Mouse (Mus musculus): ENCODE results near the gene Rbm34. TPM values are rescaled to one million over a fixed set of nuclear protein-coding genes. Genes with fewer than 3 reads are reported as not detected.

Gene Rbm34
- polyA plus RNA-seq, 1 experiment from 2014 or later, result 25.0 TPM

GRCm38 (mm10) chr8:126913241-126914106 is 57.4 kb downstream of the Rbm34 start:
- no peaks in the 10 kb centered on the region for H3K36me3 ChIP-seq
- peaks cover 52% of the 10 kb centered on the region for H3K4me1 ChIP-seq
- no peak overlapping the region; the same call in none of the 2 replicates for H3K27ac ChIP-seq
- no peaks in the 10 kb centered on the region for H3K9me3 ChIP-seq
- no peak for DNase-seq (ENCODE audit: low spot score)
- H3K27me3 ChIP-seq (ENCODE audit: insufficient read depth, poor library complexity, severe bottlenecking), result no peaks in the 10 kb centered on the region
- no peak overlapping the region for H3K4me3 ChIP-seq
- 60% methylated on average over 12 of the region's 12 CpGs for WGBS

GRCm38 (mm10) chr8:126909371-126909802 is 61.5 kb downstream of the Rbm34 start:
- WGBS, result 72% methylated on average over 10 of the region's 10 CpGs
- H3K4me3 ChIP-seq, result no peak overlapping the region
- H3K4me1 ChIP-seq, result peaks cover 34% of the 10 kb centered on the region
- peaks cover 9% of the 10 kb centered on the region; the same call in 1 of the 2 replicates for H3K27me3 ChIP-seq (ENCODE audit: insufficient read depth, poor library complexity, severe bottlenecking)
- DNase-seq (ENCODE audit: low spot score), result no peak
- H3K9me3 ChIP-seq, result no peaks in the 10 kb centered on the region
- H3K27ac ChIP-seq, result peak overlapping the region; percentile 57; the same call in 1 of the 2 replicates
- H3K36me3 ChIP-seq, result no peaks in the 10 kb centered on the region

GRCm38 (mm10) chr8:126908805-126909204 is 62.1 kb downstream of the Rbm34 start:
- H3K4me3 ChIP-seq, result no peak overlapping the region
- WGBS, result 64% methylated on average over 6 of the region's 6 CpGs
- H3K4me1 ChIP-seq, result peaks cover 31% of the 10 kb centered on the region
- H3K9me3 ChIP-seq, result no peaks in the 10 kb centered on the region
- peaks cover 9% of the 10 kb centered on the region; the same call in 1 of the 2 replicates for H3K27me3 ChIP-seq (ENCODE audit: insufficient read depth, poor library complexity, severe bottlenecking)
- no peak overlapping the region for H3K27ac ChIP-seq
- H3K36me3 ChIP-seq, result no peaks in the 10 kb centered on the region
- no peak for DNase-seq (ENCODE audit: low spot score)

GRCm38 (mm10) chr8:126907968-126908367 is 62.9 kb downstream of the Rbm34 start:
- Histone ChIP-seq H3K4me1 (peaks cover 22% of the 10 kb centered on the region), H3K36me3 (no peaks in the 10 kb centered on the region), H3K27ac (no peak overlapping the region), H3K9me3 (no peaks in the 10 kb centered on the region), H3K4me3 (no peak overlapping the region), H3K27me3 (ENCODE audit: insufficient read depth, poor library complexity, severe bottlenecking) (peaks cover 9% of the 10 kb centered on the region; the same call in 1 of the 2 replicates)
- DNase-seq (ENCODE audit: low spot score), result no peak
- 83% methylated on average over 9 of the region's 9 CpGs for WGBS

- Histone ChIP-seq H3K36me3 (no peaks in the 10 kb centered on the region), H3K4me3 (no peak overlapping the region), H3K27ac (no peak overlapping the region), H3K27me3 (ENCODE audit: insufficient read depth, poor library complexity, severe bottlenecking) (peaks cover 9% of the 10 kb centered on the region; the same call in 1 of the 2 replicates), H3K9me3 (no peaks in the 10 kb centered on the region), H3K4me1 (peaks cover 21% of the 10 kb centered on the region)
- WGBS, result 82% methylated on average over 3 of the region's 3 CpGs
- no peak for DNase-seq (ENCODE audit: low spot score)
Observed at GRCm38 (mm10) chr8:126907374-126907773, 63.5 kb downstream of the Rbm34 start.

GRCm38 (mm10) chr8:126905387-126905786 is 65.5 kb downstream of the Rbm34 start:
- Histone ChIP-seq H3K4me1 (peaks cover 22% of the 10 kb centered on the region), H3K4me3 (no peak overlapping the region), H3K9me3 (no peaks in the 10 kb centered on the region), H3K36me3 (no peaks in the 10 kb centered on the region), H3K27ac (no peak overlapping the region), H3K27me3 (ENCODE audit: insufficient read depth, poor library complexity, severe bottlenecking) (peaks cover 9% of the 10 kb centered on the region; the same call in 1 of the 2 replicates)
- no peak for DNase-seq (ENCODE audit: low spot score)
- 86% methylated on average over 3 of the region's 3 CpGs for WGBS

GRCm38 (mm10) chr8:126903927-126904326 is 66.9 kb downstream of the Rbm34 start:
- H3K36me3 ChIP-seq, result no peaks in the 10 kb centered on the region
- peaks cover 15% of the 10 kb centered on the region for H3K4me1 ChIP-seq
- DNase-seq (ENCODE audit: low spot score), result no peak
- WGBS, result 86% methylated on average over 9 of the region's 9 CpGs
- no peak overlapping the region for H3K27ac ChIP-seq
- no peaks in the 10 kb centered on the region for H3K9me3 ChIP-seq
- no peak overlapping the region for H3K4me3 ChIP-seq
- peaks cover 9% of the 10 kb centered on the region; the same call in 1 of the 2 replicates for H3K27me3 ChIP-seq (ENCODE audit: insufficient read depth, poor library complexity, severe bottlenecking)

GRCm38 (mm10) chr8:126903224-126903895 is 67.5 kb downstream of the Rbm34 start:
- no peak for DNase-seq (ENCODE audit: low spot score)
- H3K4me1 ChIP-seq, result peaks cover 10% of the 10 kb centered on the region; the same call in 1 of the 2 replicates
- 51% methylated on average over 9 of the region's 9 CpGs for WGBS
- H3K27me3 ChIP-seq (ENCODE audit: insufficient read depth, poor library complexity, severe bottlenecking), result peaks cover 9% of the 10 kb centered on the region; the same call in 1 of the 2 replicates
- H3K4me3 ChIP-seq, result no peak overlapping the region
- H3K9me3 ChIP-seq, result no peaks in the 10 kb centered on the region
- H3K36me3 ChIP-seq, result no peaks in the 10 kb centered on the region
- no peak overlapping the region for H3K27ac ChIP-seq

GRCm38 (mm10) chr8:126901612-126902011 is 69.3 kb downstream of the Rbm34 start:
- Histone ChIP-seq H3K9me3 (no peaks in the 10 kb centered on the region), H3K27me3 (ENCODE audit: insufficient read depth, poor library complexity, severe bottlenecking) (no peaks in the 10 kb centered on the region), H3K4me1 (peaks cover 5% of the 10 kb centered on the region; the same call in 1 of the 2 replicates), H3K36me3 (no peaks in the 10 kb centered on the region), H3K4me3 (no peak overlapping the region), H3K27ac (no peak overlapping the region)
- WGBS, result 84% methylated on average over 1 of the region's 1 CpGs
- no peak for DNase-seq (ENCODE audit: low spot score)

GRCm38 (mm10) chr8:126901049-126901448 is 69.8 kb downstream of the Rbm34 start:
- WGBS, result 72% methylated on average over 2 of the region's 2 CpGs
- Histone ChIP-seq H3K4me1 (peaks cover 5% of the 10 kb centered on the region; the same call in 1 of the 2 replicates), H3K36me3 (no peaks in the 10 kb centered on the region), H3K4me3 (no peak overlapping the region), H3K27ac (no peak overlapping the region), H3K9me3 (no peaks in the 10 kb centered on the region), H3K27me3 (ENCODE audit: insufficient read depth, poor library complexity, severe bottlenecking) (no peaks in the 10 kb centered on the region)
- no peak for DNase-seq (ENCODE audit: low spot score)
